Mouse (Mus musculus) liver, adult 2 months (tissue): ENCODE measurements at regions not wholly inside any gene's neighbourhood (a gene's known extent, or its start where the extent isn't known, plus 50 kb on each side); places are given as distances from the start of the nearest gene placed in this dataset.

Experiments
- CTCF ChIP-seq: fragments of 200-500 bp; IDR thresholded peaks from 2 replicates; pipeline ENCODE4 v1.5.1; 2011; ENCODE audit warnings: low read depth, low read length, control low read depth
- POLR2A ChIP-seq: fragments of 200-500 bp; IDR thresholded peaks from 2 replicates; pipeline ENCODE4 v1.6.1; 2011; ENCODE audit warnings: low read length, control low read depth; ENCODE audit not compliant: insufficient read depth; ENCODE audit errors: extremely low read depth

DNA sequence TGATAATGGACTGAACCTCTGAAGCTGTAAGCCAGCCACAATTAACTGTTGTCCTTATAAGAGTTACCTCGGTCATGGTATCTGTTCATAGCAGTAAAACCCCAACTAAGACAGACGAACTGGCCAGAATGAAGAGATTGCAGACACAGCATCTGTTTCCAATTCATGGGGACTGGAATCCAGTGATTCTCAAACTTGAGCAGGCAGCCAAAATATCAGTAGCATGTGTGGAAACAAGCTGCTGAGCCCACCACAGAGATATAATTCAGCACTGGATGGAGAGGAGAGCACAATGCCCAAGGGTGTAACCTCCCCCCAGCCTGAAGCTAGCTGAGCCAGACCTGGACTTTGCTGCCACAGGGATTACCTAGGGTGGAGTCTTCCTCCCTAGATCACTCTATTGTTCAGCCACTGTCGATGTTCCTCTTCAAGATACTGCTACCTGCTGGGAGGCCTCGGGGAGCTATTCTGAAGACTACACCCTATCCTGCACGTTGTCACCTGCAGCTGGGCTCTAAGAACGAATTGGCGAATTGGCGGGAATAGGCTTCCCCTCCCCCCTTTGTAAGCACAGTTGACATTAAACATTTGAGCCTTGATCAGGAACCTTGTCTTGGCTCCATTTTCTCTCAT lies 259.1 kb upstream of the Pou3f3 start:
- TF ChIP-seq CTCF, result no peak
- TF ChIP-seq POLR2A, result no peak
